Mouse (Mus musculus): Measurements from ENCODE around the gene Mllt10.

Gene Mllt10

DNA sequence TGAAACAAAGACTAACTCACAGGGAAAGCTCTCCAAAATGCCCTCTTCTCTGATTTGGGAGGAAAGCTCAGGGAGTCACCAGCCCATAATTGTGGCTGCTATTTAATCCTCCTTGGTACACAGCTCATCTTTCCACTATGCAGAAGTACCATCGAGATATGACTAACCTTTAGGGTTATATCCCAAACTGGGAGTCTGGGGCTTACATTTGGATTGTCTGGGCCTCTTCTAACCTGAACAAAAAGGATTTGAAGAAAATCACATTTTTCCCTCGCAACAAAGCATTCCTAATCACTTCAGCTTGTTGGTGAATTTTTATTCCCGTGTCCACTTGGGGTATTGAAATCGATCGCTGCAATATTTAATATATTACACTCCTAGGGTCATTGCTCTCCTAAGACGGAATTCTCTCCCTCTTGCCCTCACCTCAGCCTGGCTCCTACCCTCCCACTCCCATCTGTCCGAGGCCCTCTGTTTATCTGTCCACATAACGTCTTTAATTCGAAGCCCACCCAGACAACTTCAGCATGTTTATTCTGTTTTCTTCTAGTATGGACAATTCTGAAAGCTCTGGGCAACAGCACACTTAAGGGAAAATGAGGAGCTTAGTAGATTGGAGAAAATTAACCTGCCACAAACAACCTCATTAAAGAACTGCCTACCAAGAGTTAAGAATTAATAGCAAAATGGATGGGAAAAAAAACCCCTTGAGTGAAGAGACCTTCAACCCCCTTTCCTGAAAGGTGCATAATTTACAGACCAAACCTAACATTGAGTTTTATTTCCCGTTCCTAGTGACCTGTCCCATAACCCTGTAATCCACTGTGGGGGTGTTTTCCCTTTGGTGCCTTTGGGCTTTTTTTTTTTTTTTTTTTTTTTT, 20.4 kb upstream of the Mllt10 start:
- no peak for DNase-seq (ENCODE audit: low spot score in 2 of 2)

DNA sequence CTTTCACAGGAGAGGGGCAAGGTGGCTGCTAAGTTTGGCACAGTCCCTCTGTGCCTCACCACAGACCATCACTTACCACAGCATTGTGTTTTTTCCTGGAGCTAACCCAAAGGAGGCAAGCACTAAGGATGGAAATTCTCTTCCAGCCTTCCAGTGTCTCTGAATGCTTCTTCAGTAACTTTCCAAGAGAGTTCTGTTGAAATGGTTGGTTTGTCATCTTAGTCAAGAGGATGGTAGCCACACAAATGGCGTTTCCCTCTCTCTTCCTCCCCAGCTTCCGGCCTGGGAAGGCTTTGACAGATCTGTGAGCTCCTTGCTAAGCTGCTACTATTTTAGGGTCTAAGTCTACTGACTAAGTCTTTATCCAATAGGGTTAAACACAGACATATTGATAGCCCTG, 17.5 kb upstream of the Mllt10 start, which contains the start of gene A930004D18Rik:
A930004D18Rik (minus strand) TSS at position 247 of the 400 bp plus-strand sequence.
- DNase-seq (ENCODE audit: low spot score in 2 of 2), result no peak

DNA sequence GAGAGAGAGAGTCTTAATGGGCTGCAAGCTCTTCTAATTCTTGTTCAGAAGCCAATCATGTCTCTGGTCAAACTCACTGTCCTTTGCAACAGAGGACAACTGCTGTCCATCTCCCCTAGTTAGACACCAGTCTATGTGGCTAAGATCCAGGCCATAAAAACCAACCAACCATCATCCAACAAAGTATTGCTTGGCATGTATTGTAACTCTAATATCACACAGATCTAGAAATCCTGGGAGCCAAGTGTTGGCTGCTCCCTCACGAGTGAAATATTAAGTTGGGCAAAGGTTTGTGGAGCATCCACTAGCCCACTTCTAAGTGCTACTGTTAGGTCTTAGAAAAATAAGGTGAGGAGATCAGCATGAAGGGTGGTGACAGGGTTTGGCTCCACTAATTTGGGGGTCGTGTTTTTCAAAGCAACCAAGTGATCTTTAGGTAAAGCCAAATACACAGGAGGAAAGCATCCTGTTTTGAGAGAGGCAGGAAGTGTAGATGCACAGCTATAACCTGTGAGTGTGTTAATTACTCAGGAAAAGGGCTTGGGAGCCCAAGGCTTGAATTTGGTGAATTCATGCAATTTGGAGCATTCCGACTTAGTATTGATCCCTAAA, 16.8 kb upstream of the Mllt10 start:
- no peak for DNase-seq (ENCODE audit: low spot score in 2 of 2)

DNA sequence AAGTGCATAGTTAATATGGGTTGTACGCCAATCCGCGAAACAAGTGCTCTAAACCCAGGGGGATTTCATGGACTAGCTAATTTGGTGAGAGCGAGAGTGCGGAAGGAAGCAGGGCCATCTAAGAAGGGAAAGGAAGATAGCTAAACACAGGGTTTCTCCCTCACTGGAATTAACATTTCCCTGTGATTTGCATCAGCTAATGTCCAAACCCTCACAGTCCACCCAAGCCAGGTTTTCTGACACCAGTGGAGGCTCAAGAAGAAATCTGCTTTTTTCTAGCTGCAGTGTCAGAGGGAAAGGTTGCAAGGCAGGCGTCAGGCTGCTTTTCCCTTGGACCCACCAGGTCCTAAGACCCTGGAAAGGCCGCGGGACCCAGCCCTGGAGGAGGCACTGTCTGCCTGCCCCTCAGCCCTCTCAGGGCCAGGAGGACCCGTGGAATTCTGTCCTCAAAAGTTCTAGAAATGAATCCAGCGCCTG, 16.1 kb upstream of the Mllt10 start:
- no peak for DNase-seq (ENCODE audit: low spot score in 2 of 2)

DNA sequence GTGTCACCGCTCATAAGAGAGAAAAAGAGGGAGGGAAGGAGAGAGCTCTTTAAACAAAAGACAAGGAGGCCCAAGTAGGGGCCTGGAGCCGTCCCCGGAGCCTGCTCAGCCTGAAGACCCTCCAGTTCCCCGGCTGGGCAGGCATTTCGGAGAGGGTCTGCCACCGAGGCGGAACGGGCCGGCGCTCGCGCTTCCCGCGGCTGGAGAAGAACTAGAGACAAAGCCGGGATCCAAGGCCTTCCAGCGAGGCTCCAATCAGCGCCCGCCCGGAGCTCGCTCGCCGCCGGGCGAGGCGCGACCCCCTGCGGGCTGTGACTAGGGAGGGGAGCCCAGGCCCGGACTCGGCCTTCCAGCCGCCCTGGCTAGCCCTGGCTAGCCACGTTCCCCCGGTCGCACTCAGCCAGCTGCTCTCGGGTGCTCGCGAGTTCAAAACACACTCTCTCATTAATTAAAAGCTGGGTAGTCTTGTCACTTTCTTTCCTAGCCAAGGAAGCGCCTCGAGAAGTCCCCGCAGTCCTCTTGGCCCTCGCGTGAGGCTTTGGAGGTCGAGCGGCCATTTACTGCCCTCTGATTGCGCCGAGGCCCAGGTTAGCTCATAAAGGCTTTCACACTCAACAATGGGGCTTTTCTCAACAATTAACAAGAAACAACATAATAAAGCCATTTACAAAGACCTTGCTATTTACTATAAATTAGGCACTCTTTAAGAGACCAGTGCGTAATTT, 15.3 kb upstream of the Mllt10 start:
- DNase-seq (ENCODE audit: low spot score in 2 of 2), result peak in 1 of 2 experiments; percentile 45

DNA sequence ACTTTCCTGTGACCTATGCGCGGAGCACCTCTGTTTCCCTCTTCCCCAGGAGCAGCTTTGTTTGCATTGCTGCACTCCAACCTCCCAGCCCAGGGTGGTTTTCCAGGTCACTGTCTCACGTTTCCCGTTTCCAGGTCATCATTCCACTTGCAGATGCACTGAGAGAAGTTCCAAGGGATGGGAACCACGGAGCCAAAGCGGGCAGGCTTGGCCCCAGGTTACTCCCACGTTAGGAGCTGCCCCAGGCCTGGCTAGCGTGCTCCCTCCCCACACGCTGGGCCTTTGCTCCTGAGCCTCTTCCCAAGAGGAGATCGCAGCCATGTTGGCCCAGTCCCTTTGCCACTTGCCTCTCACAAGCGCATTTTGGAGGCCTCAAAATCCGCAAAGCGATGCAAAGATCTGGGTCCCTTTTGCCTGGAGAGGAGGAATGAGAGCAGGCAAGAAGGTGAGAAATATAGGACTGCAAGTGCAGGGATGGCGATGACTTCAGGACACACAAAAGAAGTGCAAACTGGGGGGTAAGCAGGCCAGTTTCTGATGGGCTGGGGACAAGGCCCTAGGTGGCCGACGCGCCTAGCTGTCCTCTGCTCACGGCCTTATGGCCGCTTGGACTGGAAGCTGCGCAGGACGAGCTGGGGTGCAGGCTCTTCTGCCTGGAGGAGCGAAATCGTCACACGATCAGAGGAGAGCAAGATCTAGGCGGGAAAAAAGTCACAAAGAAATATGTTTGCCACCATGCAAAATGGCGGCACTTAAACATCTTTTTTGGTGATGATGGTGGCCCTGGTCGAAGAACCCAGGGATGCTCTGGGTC, 14.5 kb upstream of the Mllt10 start:
- DNase-seq (ENCODE audit: low spot score in 2 of 2), result peak; percentile 24 to 28

DNA sequence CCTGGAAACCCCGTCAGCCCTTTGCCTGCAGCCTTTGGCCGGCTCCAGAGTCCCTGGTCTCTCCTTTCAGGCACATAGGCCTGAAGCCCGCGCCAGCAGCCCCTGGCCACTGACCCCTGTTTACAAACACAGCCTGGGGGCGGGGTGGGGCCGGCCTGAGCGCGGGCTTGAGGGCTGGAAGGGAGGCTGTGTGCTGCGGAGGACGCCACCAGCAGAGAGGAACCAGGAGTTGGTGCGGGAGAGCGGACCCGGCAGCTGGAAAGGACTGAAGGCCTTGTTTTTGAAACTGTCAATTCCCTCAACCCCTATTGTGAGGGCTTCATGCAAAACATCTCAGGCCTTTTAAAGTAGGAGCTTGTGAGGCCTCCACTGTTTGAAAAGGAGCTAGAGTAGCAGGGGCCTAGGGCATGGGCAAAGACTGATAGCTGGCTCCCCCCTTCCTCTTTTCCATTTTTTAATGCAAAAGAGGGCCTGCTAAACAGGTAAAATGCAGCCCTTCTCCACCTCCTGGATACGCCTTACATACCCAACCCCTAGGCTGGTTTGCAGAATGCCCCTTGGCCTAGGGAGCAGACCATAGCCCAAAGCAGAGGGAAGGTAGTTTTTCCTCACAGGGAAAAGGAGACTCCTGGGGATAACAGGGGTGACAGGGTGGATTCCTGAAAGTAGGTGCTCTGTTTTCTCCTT, 13.7 kb upstream of the Mllt10 start:
- DNase-seq (ENCODE audit: low spot score in 2 of 2), result peak; percentile 58 to 66

DNA sequence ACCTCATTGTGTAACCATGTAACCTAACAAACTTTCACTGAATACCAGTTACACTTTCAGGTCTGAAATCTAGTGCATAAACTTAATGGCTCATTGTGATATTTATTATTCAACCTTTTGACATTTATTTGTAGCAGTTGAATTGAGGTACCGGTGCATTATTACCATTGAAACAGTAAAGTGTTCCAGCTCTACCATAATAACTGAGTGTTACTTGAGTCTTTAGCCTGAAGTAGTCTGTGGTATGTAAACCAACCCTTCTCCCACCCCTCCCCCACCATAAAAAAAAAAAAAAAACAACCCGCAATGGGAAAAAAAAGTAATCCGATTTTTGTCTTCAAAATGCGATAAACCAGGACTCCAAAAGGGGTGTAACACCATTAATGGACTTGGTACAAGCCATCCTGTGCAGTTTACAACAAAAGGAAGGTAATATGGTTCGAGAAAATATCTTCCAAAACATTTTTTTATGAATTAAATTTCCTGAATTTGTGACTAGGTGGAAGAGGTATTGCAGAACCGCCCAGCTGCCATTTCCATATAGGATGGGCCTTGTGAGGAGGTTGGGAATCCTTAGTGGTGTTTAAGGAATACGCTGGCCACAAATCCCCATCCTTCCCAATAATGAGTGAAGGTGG, 9.8 kb upstream of the Mllt10 start:
- no peak for DNase-seq (ENCODE audit: low spot score in 2 of 2)

DNA sequence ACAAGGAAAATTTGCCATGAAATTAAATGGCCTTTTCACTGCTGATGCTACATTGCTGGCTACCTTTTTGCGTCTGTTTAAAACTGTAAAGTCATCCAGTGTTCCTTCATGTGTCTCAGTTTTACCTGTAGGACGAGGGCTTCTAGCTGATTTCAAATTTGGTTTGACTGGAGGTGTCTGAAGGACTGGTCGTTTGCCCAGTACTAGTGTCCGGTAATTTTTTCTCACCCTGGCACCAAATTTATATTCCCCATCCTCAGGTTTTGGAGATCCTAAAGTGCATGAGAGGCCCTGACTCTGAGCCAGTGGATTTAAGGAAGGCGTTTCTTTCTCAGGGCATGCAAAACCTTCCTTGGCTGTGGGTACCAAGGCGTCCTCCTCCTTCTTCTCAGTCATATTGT, 9.3 kb upstream of the Mllt10 start:
- peak in 1 of 2 experiments; percentile 21 for DNase-seq (ENCODE audit: low spot score in 2 of 2)

DNA sequence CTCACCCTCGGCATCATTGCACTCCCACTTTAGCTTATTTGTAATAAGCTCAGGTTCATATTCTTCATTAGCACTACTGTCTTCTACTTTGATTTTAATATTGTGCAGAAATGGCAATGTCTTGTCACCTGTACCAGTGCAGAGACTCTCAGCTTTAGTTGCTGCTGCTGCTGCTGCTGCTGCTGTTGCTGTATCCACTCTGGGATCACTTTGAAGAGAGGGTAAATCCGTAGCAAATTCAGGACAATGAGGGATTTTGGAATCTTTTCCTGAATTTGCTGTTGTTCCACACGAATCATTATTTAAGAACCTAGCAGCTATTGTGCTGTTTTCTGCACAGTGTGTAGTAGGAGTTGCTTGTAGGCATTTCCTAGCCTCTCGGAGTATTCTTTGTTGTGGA, 8.9 kb upstream of the Mllt10 start:
- no peak for DNase-seq (ENCODE audit: low spot score in 2 of 2)

DNA sequence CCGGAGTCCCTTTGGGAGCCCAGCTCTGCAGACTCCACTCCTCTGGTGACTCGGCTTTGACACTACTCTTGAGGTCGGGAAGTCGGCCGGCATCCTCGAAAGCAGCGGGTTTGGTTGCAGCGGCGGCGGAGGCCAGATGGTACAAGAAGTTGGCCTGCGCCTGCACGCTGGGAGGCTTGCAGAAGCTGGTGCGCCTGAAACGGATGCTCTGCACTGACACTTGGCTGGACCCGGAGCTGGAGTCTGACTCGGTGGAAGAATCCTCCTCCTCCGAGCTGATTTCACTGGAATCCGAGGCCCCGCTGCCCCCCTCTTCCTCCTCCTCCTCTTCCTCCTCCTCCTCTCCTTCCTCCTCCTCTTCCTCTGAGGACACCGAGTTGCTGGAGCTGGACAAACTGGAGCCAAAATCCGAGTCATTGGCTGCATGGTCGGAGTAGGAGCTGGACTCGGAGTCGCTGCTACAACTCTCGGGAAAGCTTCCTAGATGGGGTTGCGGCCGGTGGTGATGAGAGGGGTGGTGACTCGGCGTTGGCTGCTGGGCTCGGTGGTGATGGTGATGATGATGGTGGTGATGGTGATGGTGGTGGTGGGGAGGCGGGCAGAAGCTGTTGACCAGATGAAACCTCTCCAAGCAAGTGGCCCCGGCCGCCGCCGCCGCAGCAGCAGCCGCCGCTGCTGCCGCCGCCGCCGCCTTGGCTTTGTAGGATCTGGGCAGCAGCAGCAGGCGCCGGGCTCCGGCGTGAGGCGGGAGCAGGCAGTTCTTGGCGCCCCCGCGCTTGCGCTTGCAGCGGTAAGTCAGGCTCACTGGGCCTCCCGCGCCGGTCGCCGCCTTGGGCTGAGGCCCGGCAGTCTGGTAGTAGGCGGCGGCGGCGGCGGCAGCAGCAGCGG, 8.0 kb upstream of the Mllt10 start:
- peak; percentile 75 to 77 for DNase-seq (ENCODE audit: low spot score in 2 of 2)

DNA sequence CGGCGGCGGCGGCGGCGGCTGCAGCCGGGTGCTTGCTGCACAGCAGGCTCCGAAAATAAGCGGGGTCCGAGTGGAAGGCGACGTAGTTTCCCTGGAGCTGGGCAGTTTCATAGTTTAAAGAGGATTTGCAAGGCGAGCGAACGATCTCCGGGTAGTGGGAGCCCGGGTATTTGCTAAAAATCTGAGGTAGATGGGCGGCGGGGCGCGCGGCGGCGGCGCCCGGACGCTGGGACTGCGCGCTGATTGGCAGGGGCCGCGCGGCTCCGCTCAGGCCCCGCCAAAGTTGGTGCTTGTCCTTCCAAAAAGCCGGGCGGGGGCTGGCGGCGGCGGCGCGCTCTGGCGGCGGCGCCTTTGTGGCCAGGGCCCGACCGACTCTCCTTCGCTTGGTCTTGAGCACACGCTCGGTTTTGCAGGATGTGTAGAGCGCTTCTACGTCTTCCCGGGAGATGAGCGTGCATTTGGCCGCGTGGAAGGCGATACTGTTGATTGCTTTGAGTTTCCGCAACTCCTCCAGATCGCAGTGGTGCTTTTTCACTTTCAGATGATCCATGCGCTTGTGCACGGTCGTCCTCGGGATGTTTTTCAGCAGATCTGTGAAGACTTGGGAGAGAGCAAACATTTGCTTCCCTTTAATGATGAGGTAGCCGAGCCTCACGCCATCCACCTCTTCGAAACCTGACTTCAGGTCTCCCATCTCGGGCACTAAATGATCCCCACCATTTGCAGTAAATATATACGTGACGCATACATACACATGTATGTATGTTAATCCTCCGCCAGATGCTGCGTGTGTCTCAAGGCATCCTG, 7.2 kb upstream of the Mllt10 start:
- DNase-seq (ENCODE audit: low spot score in 2 of 2), result peak; percentile 77 to 81

DNA sequence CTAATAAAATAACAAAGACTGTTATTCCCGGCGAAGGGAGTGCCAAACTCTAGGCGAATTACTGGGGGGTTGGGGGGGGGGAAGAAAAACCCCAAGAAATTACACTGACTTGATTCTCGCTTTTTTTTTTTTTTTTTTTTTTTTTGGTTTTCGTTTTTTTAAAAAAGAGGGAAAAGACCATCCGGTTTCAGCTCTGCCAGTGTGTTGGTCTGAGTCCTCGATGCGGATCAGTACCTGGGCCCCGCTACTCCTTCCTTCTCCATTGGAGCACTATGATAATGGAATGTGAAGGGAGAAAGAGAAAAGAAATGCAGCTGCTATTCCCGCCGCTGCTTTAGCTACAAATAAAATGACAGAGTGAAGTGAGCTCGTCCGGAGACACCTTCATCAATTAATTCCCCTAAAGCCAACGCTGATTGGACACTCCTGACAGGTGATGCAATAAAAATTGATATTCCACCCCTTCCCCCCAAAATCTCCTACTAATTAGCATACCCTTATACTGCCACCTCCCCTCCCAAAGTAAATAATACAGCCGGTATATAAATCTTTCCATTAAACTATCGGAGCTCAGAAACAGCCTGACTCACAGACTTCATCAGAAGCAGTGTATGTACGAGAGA, 6.5 kb upstream of the Mllt10 start, which contains the start of gene Skida1:
Skida1 (minus strand) TSS at position 599 of the 623 bp plus-strand sequence.
- peak in 1 of 2 experiments; percentile 36 for DNase-seq (ENCODE audit: low spot score in 2 of 2)

DNA sequence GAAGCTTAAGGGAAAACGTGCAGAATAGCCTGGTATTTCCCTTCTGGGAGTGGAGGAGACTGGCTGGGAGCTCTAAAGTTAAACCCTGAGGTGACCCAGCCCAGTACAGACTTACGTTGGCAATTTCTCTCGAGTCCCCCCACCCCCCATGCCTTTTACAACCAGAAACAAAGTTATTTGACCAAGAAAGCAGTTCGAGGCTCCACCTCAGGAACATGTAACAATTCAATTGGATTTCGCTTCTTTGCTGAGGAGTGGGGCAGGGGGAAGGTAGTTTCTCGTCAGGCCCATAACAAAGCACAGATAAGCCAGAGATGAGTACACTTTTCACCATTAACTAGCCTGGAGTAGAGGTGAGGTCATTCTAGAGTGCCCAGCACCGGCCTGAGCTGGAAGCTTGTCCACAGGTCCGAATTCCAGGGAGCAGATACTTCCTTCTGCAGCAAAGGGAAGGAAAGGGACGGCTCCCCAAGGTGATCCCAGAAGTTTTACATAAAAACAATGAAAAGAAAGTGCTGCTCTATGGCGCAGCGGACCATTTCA, 5.7 kb upstream of the Mllt10 start:
- DNase-seq (ENCODE audit: low spot score in 2 of 2), result no peak

DNA sequence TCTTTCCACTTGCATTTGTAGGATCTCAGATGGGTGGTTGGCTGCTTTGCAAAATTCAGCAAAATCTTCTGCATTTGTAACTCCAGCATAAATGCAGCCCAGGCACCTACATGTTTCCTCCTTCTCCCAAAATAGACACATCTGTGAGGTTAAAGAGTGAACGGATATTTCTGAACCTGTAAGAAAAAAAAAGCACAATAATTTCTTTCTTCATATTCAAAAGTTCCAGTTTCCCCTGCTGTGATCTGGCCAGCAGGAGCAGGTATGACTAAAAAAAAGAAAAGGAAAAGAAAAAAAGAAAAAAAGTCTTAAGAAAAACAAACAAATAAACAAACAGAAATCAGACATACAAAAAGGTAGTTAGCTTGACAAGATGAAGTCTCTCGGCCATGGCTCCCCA, 5.0 kb upstream of the Mllt10 start:
- no peak for DNase-seq (ENCODE audit: low spot score in 2 of 2)

DNA sequence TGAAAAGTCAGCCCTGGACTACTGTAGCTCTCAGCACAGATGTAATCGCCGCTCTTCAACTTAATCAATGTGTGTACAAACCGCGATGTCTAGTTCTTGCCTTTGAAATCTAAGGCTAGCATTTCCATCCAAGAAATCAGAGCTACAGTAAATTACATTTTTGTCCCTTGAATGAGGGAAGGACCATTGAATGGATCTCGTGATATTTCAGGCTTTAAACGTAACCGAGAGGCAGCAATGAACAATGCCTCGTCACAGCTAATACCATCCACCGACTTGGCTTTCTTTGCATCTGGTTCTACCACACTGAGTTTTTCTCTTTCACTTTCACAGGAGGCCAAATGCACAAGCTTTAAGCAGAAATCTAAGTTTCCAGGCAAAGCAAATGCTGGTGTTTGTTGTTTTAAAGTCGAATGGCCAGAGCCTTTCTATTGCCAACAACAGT, 4.5 kb upstream of the Mllt10 start:
- no peak for DNase-seq (ENCODE audit: low spot score in 2 of 2)

DNA sequence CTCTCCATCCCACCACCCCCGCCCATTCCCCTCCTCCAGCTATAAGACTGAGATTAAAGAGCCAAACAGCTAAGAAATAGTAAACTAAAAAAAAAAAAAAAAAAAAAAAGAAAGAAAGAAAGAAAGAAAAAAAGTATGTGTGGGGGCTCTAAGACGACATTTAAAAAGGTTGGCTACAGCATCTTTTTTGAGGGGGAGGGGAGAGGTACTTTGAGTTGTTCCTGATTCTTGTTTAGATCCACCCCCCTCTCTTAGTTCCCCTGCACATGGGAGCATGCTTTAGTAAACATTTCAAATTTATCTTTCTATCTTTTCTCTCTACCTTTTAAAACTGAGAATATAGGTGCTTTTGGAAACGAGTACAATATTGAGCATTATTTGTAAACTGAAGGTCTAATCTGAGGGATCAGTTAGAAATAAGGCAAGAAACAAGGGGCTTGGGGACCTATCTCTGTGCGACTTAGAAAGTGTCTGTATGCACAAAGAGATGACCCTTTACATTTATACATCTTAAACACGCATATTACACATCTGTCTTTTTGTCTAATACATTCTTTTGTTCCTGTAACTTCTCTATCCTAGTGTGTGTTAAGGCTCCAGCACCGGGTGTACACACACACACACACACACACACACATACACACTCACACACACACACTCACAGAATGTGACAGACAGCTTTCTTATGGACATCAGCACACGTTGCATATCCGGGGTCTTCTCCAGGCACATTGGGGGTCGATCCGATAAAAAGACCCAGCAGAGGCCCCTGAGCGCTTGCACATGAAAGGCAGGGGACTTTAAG, 3.8 kb upstream of the Mllt10 start:
- no peak for DNase-seq (ENCODE audit: low spot score in 2 of 2)
